Mouse (Mus musculus) hindbrain, embryonic 14.5 days (tissue): ENCODE measurements around the gene Peli1. TPM values are rescaled to one million over a fixed set of nuclear protein-coding genes. Genes with fewer than 3 reads are reported as not detected.
"Not testable (repeated sequence)": the region's sequence is repeated elsewhere in the genome, so short reads cannot be mapped to it uniquely, and the experiment has no call there.

ENCODE experiments used
- ATAC-seq: fragments of 200-750 bp; cut with Nextera tagmentation; 2 replicates; pipeline ENCODE4 v1.8.0; 2017; ENCODE audit warnings: moderate number of reproducible peaks, mild to moderate bottlenecking, moderate TSS enrichment, moderate library complexity; ENCODE audit not compliant: low FRiP score
- DNase-seq: peaks from one replicate; pipeline ENCODE4 v3.0.0-alpha.2; 2015; ENCODE audit warnings: low spot score
- H3K27ac ChIP-seq: fragments of 300-500 bp; sonication (generic); 2 replicates; pipeline ENCODE4 v1.5.1; 2014; ENCODE audit warnings: mild to moderate bottlenecking, moderate library complexity
- H3K27me3 ChIP-seq: fragments of 300-500 bp; sonication (generic); 2 replicates; pipeline ENCODE4 v1.6.1; 2014; ENCODE audit warnings: mild to moderate bottlenecking, low read length, mixed read lengths; ENCODE audit not compliant: control insufficient read depth, insufficient read depth
- H3K36me3 ChIP-seq: fragments of 300-500 bp; sonication (generic); replicated peaks from 2 replicates; pipeline ENCODE4 v1.6.1; 2014; ENCODE audit not compliant: control insufficient read depth, insufficient read depth
- H3K4me1 ChIP-seq: fragments of 300-500 bp; sonication (generic); replicated peaks from 2 replicates; pipeline ENCODE4 v1.6.1; 2014; ENCODE audit warnings: antibody characterized with exemption, low read length, mixed read lengths; ENCODE audit not compliant: control insufficient read depth, insufficient read depth
- H3K4me2 ChIP-seq: fragments of 300-500 bp; sonication (generic); replicated peaks from 2 replicates; pipeline ENCODE4 v1.6.1; 2014; ENCODE audit warnings: mild to moderate bottlenecking, moderate library complexity
- H3K4me3 ChIP-seq: fragments of 300-500 bp; sonication (generic); replicated peaks from 2 replicates; pipeline ENCODE4 v1.5.1; 2014; ENCODE audit warnings: mild to moderate bottlenecking, low read length
- H3K9ac ChIP-seq: fragments of 300-500 bp; sonication (generic); 2 replicates; pipeline ENCODE4 v1.6.1; 2014
- H3K9me3 ChIP-seq: fragments of 300-500 bp; sonication (generic); 2 replicates; pipeline ENCODE4 v1.6.1; 2016; ENCODE audit warnings: low read length; ENCODE audit not compliant: control insufficient read depth
- WGBS: fragments of 180-500 bp; shearing (Covaris S2); extraction: QIAGEN DNeasy Blood & Tissue Kit; methylation state at CpG from one replicate; pipeline ENCODE4 v1.1.7; 2014; 5-methylcytosine and 5-hydroxymethylcytosine counted together
- polyA plus RNA-seq: library from polyadenylated mRNA; unstranded; fragments of >200 nt; fragmentation: Nextera tagmentation; extraction: Ambion mirVana; gene quantifications from 2 replicates; pipeline ENCODE4 v1.2.1, GENCODE M21; 2014

The Peli1 gene
- polyA plus RNA-seq, 1 experiment from 2014 or later, result 82.6 TPM

GRCm38 (mm10) chr11:21182709-21183108, 91.6 kb downstream of the Peli1 start:
- WGBS, result 81% methylated on average over 1 of the region's 1 CpGs
- Histone ChIP-seq H3K4me3 (no peak overlapping the region), H3K4me1 (no peaks in the 10 kb centered on the region), H3K27me3 (no peaks in the 10 kb centered on the region), H3K9me3 (no peaks in the 10 kb centered on the region), H3K27ac (no peak overlapping the region), H3K36me3 (no peaks in the 10 kb centered on the region), H3K4me2 (no peak overlapping the region), H3K9ac (no peak overlapping the region)
- no peak for DNase-seq
- no peak for ATAC-seq

DNA sequence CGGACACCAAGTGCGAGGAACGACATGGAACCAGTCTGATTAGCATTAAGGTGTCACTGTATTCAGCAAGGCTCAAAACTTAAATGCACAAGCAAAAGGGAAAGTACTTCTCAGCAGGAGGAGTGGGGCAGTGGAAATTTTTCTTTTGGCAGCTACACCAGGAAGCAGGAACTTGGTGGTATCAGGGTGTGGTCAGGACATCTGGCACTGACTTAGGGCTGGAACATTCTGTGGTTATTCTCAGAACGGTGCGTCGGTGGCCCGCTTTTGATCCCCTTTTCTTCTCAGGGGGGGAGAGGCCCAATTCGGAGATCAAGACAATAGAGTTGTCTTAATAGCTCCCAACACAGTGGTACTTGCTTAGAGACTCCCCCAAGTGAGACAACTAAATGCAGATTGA, 100.7 kb downstream of the Peli1 start:
- not testable (repeated sequence) for H3K36me3 ChIP-seq, DNase-seq, H3K4me2 ChIP-seq, H3K9me3 ChIP-seq, H3K27me3 ChIP-seq, H3K4me1 ChIP-seq, H3K4me3 ChIP-seq, ATAC-seq, H3K27ac ChIP-seq, H3K9ac ChIP-seq
- WGBS, result 95% methylated on average over 8 of the region's 8 CpGs

DNA sequence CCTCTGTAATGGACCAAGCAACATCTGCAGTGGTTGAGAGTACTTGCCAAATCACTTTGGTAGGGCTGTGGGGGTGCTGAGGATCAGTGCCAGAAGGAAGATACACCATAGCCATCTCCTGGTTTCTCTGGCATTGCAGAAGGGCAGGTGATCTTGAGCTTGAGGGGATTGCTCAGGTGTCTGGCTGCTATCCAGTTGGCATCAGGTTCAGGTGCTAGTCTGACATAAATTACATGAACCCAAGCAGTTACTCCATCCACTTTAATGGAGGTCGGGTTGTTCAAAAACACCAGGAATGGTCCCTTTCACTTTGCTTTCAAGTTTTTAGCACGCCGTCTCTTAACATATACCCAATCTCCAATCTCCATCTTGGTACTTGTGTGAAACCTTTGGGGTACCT, 103.8 kb downstream of the Peli1 start:
- Histone ChIP-seq H3K9ac (no peak overlapping the region), H3K4me2 (no peak overlapping the region), H3K9me3 (no peaks in the 10 kb centered on the region), H3K4me3 (no peak overlapping the region), H3K27me3 (no peaks in the 10 kb centered on the region), H3K36me3 (no peaks in the 10 kb centered on the region), H3K4me1 (no peaks in the 10 kb centered on the region), H3K27ac (no peak overlapping the region)
- WGBS, result 96% methylated on average over 3 of the region's 3 CpGs
- DNase-seq, result no peak
- ATAC-seq, result no peak

Other genes starting within 250 kb of the Peli1 start
- 13.3 and 14.9 TPM in 2 replicates for gene Vps54, start 148.0 kb downstream of the Peli1 start, polyA plus RNA-seq